Mouse (Mus musculus) midbrain, embryonic 16.5 days (tissue): ENCODE results near the gene Ssx9. TPM values are rescaled to one million over a fixed set of nuclear protein-coding genes. Genes with fewer than 3 reads are reported as not detected.
"Not testable (repeated sequence)": the region's sequence is repeated elsewhere in the genome, so short reads cannot be mapped to it uniquely, and the experiment has no call there.

Experiments
- ATAC-seq: fragments of 200-750 bp; cut with Nextera tagmentation; 2 replicates; pipeline ENCODE4 v1.8.0; 2017; ENCODE audit warnings: moderate TSS enrichment
- H3K27ac ChIP-seq: fragments of 300-500 bp; sonication (generic); 2 replicates; pipeline ENCODE4 v1.5.1; 2014; ENCODE audit warnings: mild to moderate bottlenecking, low read length, mixed read lengths
- H3K27me3 ChIP-seq: fragments of 300-500 bp; sonication (generic); 2 replicates; pipeline ENCODE4 v1.6.1; 2014; ENCODE audit warnings: low read depth, low read length, mixed read lengths; ENCODE audit not compliant: control insufficient read depth, insufficient read depth
- H3K36me3 ChIP-seq: fragments of 300-500 bp; sonication (generic); 2 replicates; pipeline ENCODE4 v1.6.1; 2014; ENCODE audit warnings: mild to moderate bottlenecking, low read length, moderate library complexity, mixed read lengths; ENCODE audit not compliant: control insufficient read depth, insufficient read depth
- H3K4me1 ChIP-seq: fragments of 300-500 bp; sonication (generic); 2 replicates; pipeline ENCODE4 v1.6.1; 2014; ENCODE audit warnings: mild to moderate bottlenecking, low read length, mixed read lengths; ENCODE audit not compliant: control insufficient read depth, insufficient read depth
- H3K4me2 ChIP-seq: fragments of 300-500 bp; sonication (generic); 2 replicates; pipeline ENCODE4 v1.6.1; 2014; ENCODE audit warnings: mild to moderate bottlenecking, low read length, mixed read lengths
- H3K4me3 ChIP-seq: fragments of 300-500 bp; sonication (generic); 2 replicates; pipeline ENCODE4 v1.5.1; 2014; ENCODE audit warnings: low read depth, mild to moderate bottlenecking, low read length, moderate library complexity, mixed read lengths
- H3K9ac ChIP-seq: fragments of 300-500 bp; sonication (generic); 2 replicates; pipeline ENCODE4 v1.6.1; 2014; ENCODE audit warnings: low read depth, low read length, mixed read lengths
- H3K9me3 ChIP-seq: fragments of 300-500 bp; sonication (generic); replicated peaks from 2 replicates; pipeline ENCODE4 v1.6.1; 2014; ENCODE audit warnings: mild to moderate bottlenecking, low read length, mixed read lengths; ENCODE audit not compliant: control insufficient read depth, poor library complexity, severe bottlenecking
- WGBS: fragments of 180-500 bp; shearing (Covaris S2); extraction: QIAGEN DNeasy Blood & Tissue Kit; methylation state at CpG from one replicate; pipeline ENCODE4 v1.1.7; 2014; 5-methylcytosine and 5-hydroxymethylcytosine counted together
- polyA plus RNA-seq: library from polyadenylated mRNA; unstranded; fragments of >200 nt; fragmentation: Nextera tagmentation; extraction: Ambion mirVana; gene quantifications from 2 replicates; pipeline ENCODE4 v1.2.1, GENCODE M21; 2015

The Ssx9 gene
- not detected in 2 replicates for polyA plus RNA-seq

GRCm38 (mm10) chrX:8748132-8748531 is at the start of gene Ssx9:
Gene Ssx9 (plus strand): TSS chrX:8748432.
- not testable (repeated sequence) for H3K4me2 ChIP-seq, H3K27ac ChIP-seq, H3K4me1 ChIP-seq, ATAC-seq, H3K9me3 ChIP-seq, H3K27me3 ChIP-seq, H3K9ac ChIP-seq, H3K36me3 ChIP-seq, H3K4me3 ChIP-seq
- WGBS, result 59% methylated on average over 2 of the region's 2 CpGs

- no peak overlapping the region for H3K27ac ChIP-seq
- no peaks in the 10 kb centered on the region for H3K36me3 ChIP-seq
- no peak overlapping the region for H3K4me2 ChIP-seq
- peaks cover 2% of the 10 kb centered on the region; the same call in 1 of the 2 replicates for H3K9me3 ChIP-seq
- no peak overlapping the region for H3K4me3 ChIP-seq
- no peaks in the 10 kb centered on the region for H3K27me3 ChIP-seq
- no peak for ATAC-seq
- H3K4me1 ChIP-seq, result no peaks in the 10 kb centered on the region
- 50% methylated on average over 5 of the region's 5 CpGs for WGBS
- H3K9ac ChIP-seq, result no peak overlapping the region
Observed at GRCm38 (mm10) chrX:8732907-8733306, 15.3 kb upstream of the Ssx9 start.

GRCm38 (mm10) chrX:8803391-8803790 is 55.2 kb downstream of the Ssx9 start, which contains the start of gene Ssxb5:
Gene Ssxb5 (plus strand): TSS chrX:8803691.
- not testable (repeated sequence) for H3K27ac ChIP-seq, H3K4me3 ChIP-seq, H3K27me3 ChIP-seq, H3K4me1 ChIP-seq, H3K4me2 ChIP-seq, ATAC-seq, H3K36me3 ChIP-seq, H3K9me3 ChIP-seq, H3K9ac ChIP-seq
- WGBS, result 82% methylated on average over 4 of the region's 4 CpGs

Other genes with a start within 250 kb of the Ssx9 start
- not detected in 2 replicates for gene Gm14459, start 223.5 kb upstream of the Ssx9 start, polyA plus RNA-seq
- gene Ssxb6, start 200.2 kb upstream of the Ssx9 start, polyA plus RNA-seq, result not detected in 2 replicates
- not detected in 2 replicates for gene Ssxb3, start 156.6 kb upstream of the Ssx9 start, polyA plus RNA-seq
- gene Ssxb8, start 57.6 kb upstream of the Ssx9 start, polyA plus RNA-seq, result not detected in 2 replicates
- gene Ssxb5, start 55.3 kb downstream of the Ssx9 start, polyA plus RNA-seq, result not detected in 2 replicates
- not detected in 2 replicates for gene Gm6592, start 95.6 kb downstream of the Ssx9 start, polyA plus RNA-seq
- not detected in 2 replicates for gene Gm5751, start 125.8 kb downstream of the Ssx9 start, polyA plus RNA-seq
- gene B630019K06Rik, start 143.9 kb downstream of the Ssx9 start, polyA plus RNA-seq, result 26.9 and 27.0 TPM in 2 replicates
- not detected in 2 replicates for gene Fthl17b, start 214.5 kb downstream of the Ssx9 start, polyA plus RNA-seq
- gene Fthl17c, start 228.1 kb downstream of the Ssx9 start, polyA plus RNA-seq, result not detected in 2 replicates
- not detected in 2 replicates for gene Fthl17d, start 238.3 kb downstream of the Ssx9 start, polyA plus RNA-seq